Mouse (Mus musculus): ENCODE results near the gene Myd88. TPM values are rescaled to one million over a fixed set of nuclear protein-coding genes. Genes with fewer than 3 reads are reported as not detected.
A peak's percentile ranks its signal among the peaks of the same experiment; 100 is the strongest.

Myd88 gene
- polyA plus RNA-seq, 1 experiment = 6.2 TPM

GRCm38 (mm10) chr9:119321392-119322229, 19.6 kb downstream of the Myd88 start:
- Histone ChIP-seq H3K9ac (ENCODE audit: low read depth, poor library complexity, severe bottlenecking) (peak overlapping the region; percentile 76), H3K4me1 (ENCODE audit: control insufficient read depth, insufficient read depth, low read length) (no peaks in the 10 kb centered on the region), H3K4me3 (ENCODE audit: low read depth, low read length) (peak overlapping the region; percentile 92), H3K27ac (ENCODE audit: insufficient read depth, low read length) (peak overlapping the region; percentile 58), H3K27me3 (ENCODE audit: control insufficient read depth, insufficient read depth, low read length, poor library complexity, severe bottlenecking) (no peaks in the 10 kb centered on the region), H3K9me3 (replicated peaks; ENCODE audit: control insufficient read depth, insufficient read depth, low read length, poor library complexity, severe bottlenecking) (no peaks in the 10 kb centered on the region), H3K36me3 (ENCODE audit: control insufficient read depth, insufficient read depth, low read length, poor library complexity, severe bottlenecking) (peaks cover 3% of the 10 kb centered on the region; the same call in 1 of the 2 replicates)
- TF ChIP-seq EP300 (IDR thresholded peaks at IDR 0.05; ENCODE audit: insufficient read depth, low read depth, low read length) (no peak), POLR2A (IDR thresholded peaks at IDR 0.05; ENCODE audit: insufficient read depth, low read length) (no peak), CTCF (IDR thresholded peaks at IDR 0.05; ENCODE audit: low read depth, low read length) (no peak)

- peaks cover 3% of the 10 kb centered on the region; the same call in 1 of the 2 replicates for H3K36me3 ChIP-seq (ENCODE audit: control insufficient read depth, insufficient read depth, low read length, poor library complexity, severe bottlenecking)
- peak overlapping the region; percentile 58 for H3K27ac ChIP-seq (ENCODE audit: insufficient read depth, low read length)
- H3K9ac ChIP-seq (ENCODE audit: low read depth, poor library complexity, severe bottlenecking) = peak overlapping the region; percentile 76
- no peaks in the 10 kb centered on the region for H3K9me3 ChIP-seq (replicated peaks; ENCODE audit: control insufficient read depth, insufficient read depth, low read length, poor library complexity, severe bottlenecking)
- TF ChIP-seq POLR2A (IDR thresholded peaks at IDR 0.05; ENCODE audit: insufficient read depth, low read length) = no peak
- no peak for TF ChIP-seq EP300 (IDR thresholded peaks at IDR 0.05; ENCODE audit: insufficient read depth, low read depth, low read length)
- TF ChIP-seq CTCF (IDR thresholded peaks at IDR 0.05; ENCODE audit: low read depth, low read length) = no peak
- H3K4me1 ChIP-seq (ENCODE audit: control insufficient read depth, insufficient read depth, low read length) = no peaks in the 10 kb centered on the region
- H3K27me3 ChIP-seq (ENCODE audit: control insufficient read depth, insufficient read depth, low read length, poor library complexity, severe bottlenecking) = no peaks in the 10 kb centered on the region
- peak overlapping the region; percentile 92 for H3K4me3 ChIP-seq (ENCODE audit: low read depth, low read length)
These were observed 20.3 kb downstream of the Myd88 start for GRCm38 (mm10) chr9:119320946-119321345.

DNA sequence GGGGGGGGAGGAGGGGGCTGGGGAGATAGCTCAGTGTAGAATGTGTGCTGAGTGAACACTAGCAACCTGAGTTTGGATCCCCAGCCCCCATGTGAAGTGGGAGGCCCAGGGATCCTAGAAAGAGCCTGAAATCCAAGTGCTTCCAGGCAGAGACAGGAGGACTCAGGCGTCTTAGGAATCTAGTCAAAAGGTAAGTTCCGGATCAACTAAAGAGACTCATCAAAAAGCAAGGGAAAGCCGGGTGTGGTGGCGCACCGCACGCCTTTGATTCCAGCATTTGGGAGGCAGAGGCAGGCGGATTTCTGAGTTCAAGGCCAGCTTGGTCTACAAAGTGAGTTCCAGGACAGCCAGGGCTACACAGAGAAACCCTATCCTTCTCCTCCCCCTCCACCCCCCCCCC, 20.8 kb downstream of the Myd88 start:
- H3K9me3 ChIP-seq (replicated peaks; ENCODE audit: control insufficient read depth, insufficient read depth, low read length, poor library complexity, severe bottlenecking) = no peaks in the 10 kb centered on the region
- peak overlapping the region; percentile 92; the same call in 1 of the 2 replicates for H3K4me3 ChIP-seq (ENCODE audit: low read depth, low read length)
- H3K36me3 ChIP-seq (ENCODE audit: control insufficient read depth, insufficient read depth, low read length, poor library complexity, severe bottlenecking) = peaks cover 3% of the 10 kb centered on the region; the same call in 1 of the 2 replicates
- H3K27me3 ChIP-seq (ENCODE audit: control insufficient read depth, insufficient read depth, low read length, poor library complexity, severe bottlenecking) = no peaks in the 10 kb centered on the region
- H3K4me1 ChIP-seq (ENCODE audit: control insufficient read depth, insufficient read depth, low read length) = no peaks in the 10 kb centered on the region
- peak overlapping the region; percentile 58 for H3K27ac ChIP-seq (ENCODE audit: insufficient read depth, low read length)
- H3K9ac ChIP-seq (ENCODE audit: low read depth, poor library complexity, severe bottlenecking) = peak overlapping the region; percentile 76
- TF ChIP-seq CTCF (IDR thresholded peaks at IDR 0.05; ENCODE audit: low read depth, low read length) = no peak
- TF ChIP-seq EP300 (IDR thresholded peaks at IDR 0.05; ENCODE audit: insufficient read depth, low read depth, low read length) = no peak
- no peak for TF ChIP-seq POLR2A (IDR thresholded peaks at IDR 0.05; ENCODE audit: insufficient read depth, low read length)

GRCm38 (mm10) chr9:119318891-119319290, 22.3 kb downstream of the Myd88 start:
- H3K36me3 ChIP-seq (ENCODE audit: control insufficient read depth, insufficient read depth, low read length, poor library complexity, severe bottlenecking) = peaks cover 3% of the 10 kb centered on the region; the same call in 1 of the 2 replicates
- no peak overlapping the region for H3K27ac ChIP-seq (ENCODE audit: insufficient read depth, low read length)
- TF ChIP-seq CTCF (IDR thresholded peaks at IDR 0.05; ENCODE audit: low read depth, low read length) (no peak), POLR2A (IDR thresholded peaks at IDR 0.05; ENCODE audit: insufficient read depth, low read length) (no peak), EP300 (IDR thresholded peaks at IDR 0.05; ENCODE audit: insufficient read depth, low read depth, low read length) (no peak)
- no peaks in the 10 kb centered on the region for H3K9me3 ChIP-seq (replicated peaks; ENCODE audit: control insufficient read depth, insufficient read depth, low read length, poor library complexity, severe bottlenecking)
- no peak overlapping the region for H3K4me3 ChIP-seq (ENCODE audit: low read depth, low read length)
- H3K9ac ChIP-seq (ENCODE audit: low read depth, poor library complexity, severe bottlenecking) = no peak overlapping the region
- H3K27me3 ChIP-seq (ENCODE audit: control insufficient read depth, insufficient read depth, low read length, poor library complexity, severe bottlenecking) = no peaks in the 10 kb centered on the region
- H3K4me1 ChIP-seq (ENCODE audit: control insufficient read depth, insufficient read depth, low read length) = no peaks in the 10 kb centered on the region

GRCm38 (mm10) chr9:119313096-119313495, 28.1 kb downstream of the Myd88 start:
- Histone ChIP-seq H3K27ac (ENCODE audit: insufficient read depth, low read length) (no peak overlapping the region), H3K9me3 (replicated peaks; ENCODE audit: control insufficient read depth, insufficient read depth, low read length, poor library complexity, severe bottlenecking) (no peaks in the 10 kb centered on the region), H3K36me3 (ENCODE audit: control insufficient read depth, insufficient read depth, low read length, poor library complexity, severe bottlenecking) (peaks cover 10% of the 10 kb centered on the region; the same call in 1 of the 2 replicates), H3K9ac (ENCODE audit: low read depth, poor library complexity, severe bottlenecking) (no peak overlapping the region), H3K27me3 (ENCODE audit: control insufficient read depth, insufficient read depth, low read length, poor library complexity, severe bottlenecking) (no peaks in the 10 kb centered on the region), H3K4me3 (ENCODE audit: low read depth, low read length) (no peak overlapping the region), H3K4me1 (ENCODE audit: control insufficient read depth, insufficient read depth, low read length) (no peaks in the 10 kb centered on the region)
- TF ChIP-seq CTCF (IDR thresholded peaks at IDR 0.05; ENCODE audit: low read depth, low read length) = no peak

GRCm38 (mm10) chr9:119309067-119309466, 32.1 kb downstream of the Myd88 start:
- Histone ChIP-seq H3K9ac (ENCODE audit: low read depth, poor library complexity, severe bottlenecking) (no peak overlapping the region), H3K27me3 (ENCODE audit: control insufficient read depth, insufficient read depth, low read length, poor library complexity, severe bottlenecking) (no peaks in the 10 kb centered on the region), H3K4me1 (ENCODE audit: control insufficient read depth, insufficient read depth, low read length) (no peaks in the 10 kb centered on the region), H3K36me3 (ENCODE audit: control insufficient read depth, insufficient read depth, low read length, poor library complexity, severe bottlenecking) (peaks cover 7% of the 10 kb centered on the region; the same call in 1 of the 2 replicates), H3K9me3 (replicated peaks; ENCODE audit: control insufficient read depth, insufficient read depth, low read length, poor library complexity, severe bottlenecking) (no peaks in the 10 kb centered on the region), H3K27ac (ENCODE audit: insufficient read depth, low read length) (no peak overlapping the region), H3K4me3 (ENCODE audit: low read depth, low read length) (no peak overlapping the region)
- TF ChIP-seq CTCF (IDR thresholded peaks at IDR 0.05; ENCODE audit: low read depth, low read length) = no peak
- no peak for TF ChIP-seq POLR2A (IDR thresholded peaks at IDR 0.05; ENCODE audit: insufficient read depth, low read length)
- no peak for TF ChIP-seq EP300 (IDR thresholded peaks at IDR 0.05; ENCODE audit: insufficient read depth, low read depth, low read length)

Measured in ES-Bruce4 (cell line).